Mouse (Mus musculus): ENCODE data around the gene Robo4.

Robo4 gene

DNA sequence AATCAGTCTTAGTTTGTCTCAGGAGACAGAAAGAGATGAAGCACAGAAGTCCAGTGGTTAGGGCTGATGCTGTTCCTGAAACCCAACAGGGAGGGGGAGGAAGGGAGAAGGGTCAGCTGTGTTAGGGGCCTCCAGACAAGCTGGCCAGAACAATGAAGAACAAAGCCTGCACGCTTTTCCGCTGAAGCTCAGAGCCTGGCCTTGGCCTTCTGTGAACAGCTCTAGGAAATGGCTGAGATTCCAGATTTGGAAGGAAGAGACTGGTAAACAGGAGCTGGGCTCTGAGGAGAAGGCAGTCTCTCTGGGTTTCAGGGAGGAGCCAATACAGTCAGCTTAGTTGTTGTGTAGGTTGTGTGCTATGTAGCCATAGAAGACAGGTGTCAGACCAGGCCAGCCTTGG lies 1.1 kb upstream of the Robo4 start:
- DNase-seq (ENCODE audit: extremely low read depth, insufficient read length, low spot score) = no peak

GRCm38 (mm10) chr9:37402501-37402900 lies 804 bp downstream of the Robo4 start:
- DNase-seq (ENCODE audit: extremely low read depth, insufficient read length, low spot score) = no peak

DNA sequence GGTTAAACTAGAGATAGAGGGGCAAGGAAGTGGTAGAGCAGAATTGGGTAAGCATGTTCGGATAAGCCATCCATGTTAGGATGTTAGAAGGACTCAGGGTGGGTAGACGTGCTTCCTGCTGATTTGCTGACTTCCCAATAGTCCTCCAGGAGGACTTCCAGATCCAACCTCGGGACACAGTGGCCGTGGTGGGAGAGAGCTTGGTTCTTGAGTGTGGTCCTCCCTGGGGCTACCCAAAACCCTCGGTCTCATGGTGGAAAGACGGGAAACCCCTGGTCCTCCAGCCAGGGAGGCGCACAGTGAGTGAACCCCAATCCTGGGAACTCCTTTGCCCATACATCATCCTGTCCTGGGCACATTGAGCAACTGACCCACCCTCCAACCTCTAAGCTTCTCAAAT lies 1.3 kb downstream of the Robo4 start:
- no peak for DNase-seq (ENCODE audit: extremely low read depth, insufficient read length, low spot score)

DNA sequence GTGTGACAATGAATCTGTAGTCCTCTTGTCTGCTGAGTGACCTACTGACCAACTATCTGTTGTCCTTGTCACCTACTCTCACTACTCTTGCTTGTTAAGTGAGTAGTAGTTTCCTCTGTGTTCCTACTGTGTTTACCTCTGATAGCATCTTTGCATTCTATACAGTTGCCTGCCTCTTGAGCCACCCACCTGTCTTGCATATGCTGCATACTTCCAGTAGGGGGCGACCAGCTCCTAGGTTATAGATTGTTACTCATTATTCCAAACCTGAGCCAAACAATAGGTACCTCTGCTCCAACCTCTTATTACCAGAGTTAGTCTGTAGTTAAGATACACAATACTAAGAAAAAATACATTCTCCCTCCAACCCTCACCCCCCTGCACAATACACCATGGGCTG lies 4.7 kb downstream of the Robo4 start:
- no peak for DNase-seq (ENCODE audit: extremely low read depth, insufficient read length, low spot score)

- DNase-seq (ENCODE audit: extremely low read depth, insufficient read length, low spot score) = no peak
These were observed 6.3 kb downstream of the Robo4 start for GRCm38 (mm10) chr9:37407850-37408502.

DNA sequence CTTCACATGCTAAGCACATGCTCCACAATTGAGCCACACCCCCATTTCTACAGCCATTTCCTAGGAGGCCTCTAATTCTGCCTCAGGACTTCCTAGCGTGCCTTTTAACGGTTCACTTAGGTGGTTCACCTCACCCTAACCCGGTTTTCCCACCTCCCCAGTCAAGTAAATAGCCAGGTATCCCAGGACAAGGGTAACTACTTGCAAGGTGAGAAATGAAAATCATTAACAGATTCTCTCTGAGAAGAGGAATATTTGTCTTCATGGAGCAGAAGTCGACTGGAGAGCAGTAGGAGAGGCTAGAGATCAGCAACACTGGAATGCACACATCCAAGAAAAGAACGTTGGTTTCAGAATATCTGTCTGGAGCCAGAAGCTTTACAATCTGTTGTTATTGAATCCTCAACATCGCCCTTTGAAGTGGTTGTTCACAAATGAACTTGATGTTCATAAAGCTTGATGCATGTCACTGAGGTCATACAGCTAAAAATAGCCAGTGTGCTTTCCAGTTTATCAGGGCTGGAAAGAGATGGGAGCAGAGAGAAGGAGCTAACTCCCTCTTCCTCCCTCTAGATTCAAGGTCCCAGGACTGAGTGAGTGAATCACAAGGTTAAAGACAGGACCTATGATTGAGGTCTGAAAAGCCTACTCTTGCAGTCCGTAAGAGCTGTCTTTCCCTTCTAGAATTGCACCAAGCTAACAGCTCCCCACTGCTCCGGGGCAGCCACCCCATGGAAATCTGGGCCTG lies 8.2 kb downstream of the Robo4 start:
- no peak for DNase-seq (ENCODE audit: extremely low read depth, insufficient read length, low spot score)

GRCm38 (mm10) chr9:37412989-37413388 lies 11.3 kb downstream of the Robo4 start:
- no peak for DNase-seq (ENCODE audit: extremely low read depth, insufficient read length, low spot score)

DNA sequence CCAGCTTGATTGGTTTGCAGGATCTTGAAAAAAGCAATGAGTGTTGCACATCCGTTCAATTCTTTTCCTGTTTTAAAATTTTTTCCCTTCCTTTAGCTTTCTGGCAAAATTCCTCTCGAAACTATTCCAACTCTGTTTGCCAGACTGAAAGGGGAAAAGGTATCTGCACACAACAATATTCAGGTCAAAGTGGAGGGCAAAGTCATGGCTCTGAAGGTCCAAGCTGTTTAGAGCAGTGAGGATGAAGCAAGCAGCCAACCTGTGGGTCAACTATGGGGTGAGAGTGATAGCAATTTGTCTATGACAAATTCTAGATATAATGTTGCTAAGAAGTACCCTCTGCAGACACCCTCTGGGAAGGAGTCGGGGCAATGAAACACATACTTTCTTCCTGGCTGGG lies 13.0 kb downstream of the Robo4 start:
- no peak for DNase-seq (ENCODE audit: extremely low read depth, insufficient read length, low spot score)

GRCm38 (mm10) chr9:37418791-37419190 lies 17.1 kb downstream of the Robo4 start:
- no peak for DNase-seq (ENCODE audit: extremely low read depth, insufficient read length, low spot score)

DNA sequence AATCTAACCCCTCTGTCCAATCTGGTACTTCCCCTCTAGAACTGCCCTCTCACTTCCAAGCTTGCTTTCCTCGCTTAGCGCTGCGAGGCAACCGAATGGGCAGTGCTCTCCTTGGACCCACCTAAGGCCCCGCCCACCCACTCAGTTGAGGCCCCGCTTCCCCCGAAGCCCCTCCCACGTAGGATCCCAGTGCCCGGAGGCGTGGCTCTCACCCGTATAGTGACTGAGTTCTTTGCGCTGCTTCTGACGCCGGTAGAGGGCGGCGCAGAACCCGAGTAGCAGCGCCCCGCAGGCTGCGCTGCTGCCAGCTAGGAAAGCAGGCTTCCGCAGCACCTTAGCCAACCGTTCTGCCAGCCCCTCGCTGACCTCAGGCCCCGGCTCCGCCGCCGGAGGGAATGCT lies 19.0 kb downstream of the Robo4 start:
- DNase-seq (ENCODE audit: extremely low read depth, insufficient read length, low spot score) = no peak

DNA sequence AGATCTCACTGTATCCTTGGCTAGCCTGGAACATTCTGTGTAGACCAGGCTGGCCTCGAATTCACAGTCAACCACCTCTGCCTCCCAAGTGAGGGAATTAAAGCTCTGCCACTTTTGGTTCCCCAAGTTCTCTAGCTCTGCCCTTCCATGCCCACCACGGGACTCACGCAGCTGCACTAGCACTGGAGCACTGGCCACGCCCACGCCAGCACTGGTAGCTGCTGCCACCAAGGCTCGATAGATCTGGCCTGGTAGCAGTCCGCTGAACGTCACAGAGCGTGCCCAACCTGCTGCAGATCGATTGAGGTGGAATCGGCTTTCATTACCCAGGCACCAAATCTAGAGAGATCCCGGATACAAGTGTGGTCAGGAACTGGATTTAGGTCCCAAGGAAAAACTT lies 19.5 kb downstream of the Robo4 start:
- no peak for DNase-seq (ENCODE audit: extremely low read depth, insufficient read length, low spot score)

- no peak for DNase-seq (ENCODE audit: extremely low read depth, insufficient read length, low spot score)
These were observed 27.6 kb downstream of the Robo4 start for GRCm38 (mm10) chr9:37429326-37429725.

DNA sequence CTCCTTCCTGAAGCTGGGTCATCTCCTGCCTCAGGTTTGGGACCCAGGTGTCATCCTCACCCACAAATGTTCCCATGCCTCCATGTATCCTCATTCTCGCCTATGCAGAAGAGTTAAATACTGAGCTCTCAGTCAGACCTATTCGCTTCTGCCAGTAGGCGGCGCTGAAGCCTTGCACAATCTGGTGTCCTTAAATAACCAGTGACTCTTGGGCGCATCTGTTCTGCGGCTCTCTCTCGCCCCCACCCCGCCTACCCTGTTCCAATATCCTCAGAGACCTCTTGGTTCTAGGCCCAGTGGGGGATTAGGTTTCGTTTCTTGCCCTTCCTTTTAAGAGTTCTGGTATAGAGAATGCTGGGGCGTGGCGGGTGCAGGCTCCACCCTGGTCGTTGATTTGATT lies 28.9 kb downstream of the Robo4 start:
- peak; percentile 37 for DNase-seq (ENCODE audit: extremely low read depth, insufficient read length, low spot score)

DNA sequence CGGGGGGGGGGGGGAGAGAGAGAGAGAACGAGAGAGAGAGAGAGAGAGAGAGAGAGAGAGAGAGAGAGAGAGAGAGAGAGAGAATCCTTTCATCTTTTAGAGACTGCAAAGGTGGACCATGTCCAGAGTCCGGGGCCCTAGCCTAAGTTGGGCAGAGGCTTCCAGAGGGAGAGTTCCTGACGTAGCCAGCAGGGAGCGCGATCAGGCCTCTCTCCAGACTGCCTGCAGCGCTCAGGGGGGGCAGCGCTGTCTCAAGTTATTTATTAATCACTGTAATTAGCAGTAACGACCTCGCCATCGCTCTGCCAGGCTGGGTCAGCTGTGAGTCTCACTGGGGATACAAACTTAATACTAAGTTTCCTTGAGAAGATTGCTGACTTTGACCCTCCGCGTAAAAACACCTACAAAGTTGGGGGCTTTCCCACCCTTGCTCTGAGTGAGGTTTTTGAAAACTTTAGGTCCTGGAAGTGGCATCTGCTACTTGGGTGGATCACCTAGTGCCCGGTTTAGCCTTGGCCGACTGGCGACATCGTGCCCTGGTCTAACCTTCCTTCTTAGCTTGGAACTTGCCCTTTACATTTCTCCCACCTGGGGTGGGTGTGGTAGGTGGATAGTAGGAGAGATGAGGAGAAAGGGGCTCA lies 30.4 kb downstream of the Robo4 start:
- DNase-seq (ENCODE audit: extremely low read depth, insufficient read length, low spot score) = no peak

- no peak for DNase-seq (ENCODE audit: extremely low read depth, insufficient read length, low spot score)
These were observed 31.2 kb downstream of the Robo4 start, which contains the start of gene Robo3 for GRCm38 (mm10) chr9:37432720-37433421. TSS of gene Robo3 (minus strand) at chr9:37433246.

DNA sequence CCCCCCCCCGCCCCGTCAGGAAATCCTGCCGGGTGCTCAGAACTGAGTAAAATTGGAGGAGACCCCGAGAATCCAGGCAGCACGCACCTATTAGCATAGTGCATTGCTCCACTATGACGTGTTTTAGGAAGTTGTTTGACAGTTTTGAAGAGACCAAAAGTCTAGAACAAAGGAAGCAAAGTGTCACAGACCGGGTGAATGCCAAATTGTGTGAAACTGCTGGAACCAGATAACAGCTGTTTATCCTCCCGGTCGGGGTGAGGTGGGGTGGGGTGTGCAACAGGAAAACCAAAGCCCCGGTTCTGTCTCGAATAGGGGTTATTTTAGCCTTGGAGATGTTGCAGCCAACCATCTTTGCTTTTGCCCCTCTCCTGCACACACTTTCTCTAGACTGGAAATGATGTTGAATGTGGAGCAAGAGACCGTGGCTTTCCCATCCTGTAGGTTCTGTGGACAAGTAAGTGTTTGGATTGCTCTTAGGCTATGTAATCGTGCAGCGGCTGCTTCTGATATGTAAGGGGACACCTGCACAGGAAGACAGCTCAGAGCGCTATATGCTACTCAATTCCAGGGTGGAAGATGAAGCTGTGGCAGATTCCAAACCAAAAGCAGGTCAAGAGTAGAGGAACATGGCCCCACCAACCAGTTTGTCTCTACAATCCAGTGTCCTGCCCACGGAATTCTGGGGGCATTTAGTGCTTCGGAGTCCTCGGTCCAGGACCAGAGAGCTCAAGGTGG lies 32.3 kb downstream of the Robo4 start:
- DNase-seq (ENCODE audit: extremely low read depth, insufficient read length, low spot score) = no peak

DNA sequence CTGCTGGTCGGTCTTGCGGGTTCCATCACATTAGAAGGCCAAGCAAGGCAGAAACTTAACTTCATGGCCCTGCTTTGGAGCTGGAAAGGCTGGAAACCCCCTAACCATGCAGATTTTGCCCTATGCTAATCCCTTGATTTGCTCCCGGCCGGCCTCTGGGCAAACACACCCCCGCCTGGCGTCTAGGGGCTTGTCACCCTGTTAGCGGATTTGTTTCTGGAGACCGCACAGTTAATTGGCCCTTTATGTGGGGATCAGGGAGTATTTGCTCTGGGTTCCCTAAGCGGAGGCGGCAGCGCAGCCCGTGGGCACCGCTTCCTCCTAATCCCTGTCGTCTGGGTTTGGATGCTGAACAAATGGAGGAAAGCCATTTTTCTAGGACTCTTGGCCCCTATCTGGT lies 33.2 kb downstream of the Robo4 start:
- DNase-seq (ENCODE audit: extremely low read depth, insufficient read length, low spot score) = no peak

DNA sequence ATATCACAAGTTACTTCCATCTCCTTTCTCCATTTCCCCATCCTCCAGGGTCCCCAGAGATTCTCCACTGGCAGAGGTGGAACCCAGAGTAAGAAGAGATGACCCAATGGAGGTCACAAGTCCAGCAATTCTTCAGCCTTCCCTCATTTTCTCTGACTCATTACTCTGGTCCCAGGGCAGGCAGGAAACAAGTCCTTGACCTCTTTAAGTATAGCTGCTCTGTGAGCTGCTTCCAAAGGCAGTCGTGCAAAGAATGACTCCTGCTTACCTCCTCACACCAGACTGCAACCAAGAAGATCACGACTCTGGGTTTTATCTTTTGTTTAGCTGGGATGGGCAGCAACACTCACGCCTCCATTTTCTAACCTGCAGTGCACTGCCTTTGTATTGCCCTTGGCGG lies 33.9 kb downstream of the Robo4 start:
- DNase-seq (ENCODE audit: extremely low read depth, insufficient read length, low spot score) = no peak

- DNase-seq (ENCODE audit: extremely low read depth, insufficient read length, low spot score) = no peak
These were observed 36.4 kb downstream of the Robo4 start for GRCm38 (mm10) chr9:37437772-37438735.

GRCm38 (mm10) chr9:37452401-37452800 lies 50.7 kb downstream of the Robo4 start:
- DNase-seq (ENCODE audit: extremely low read depth, insufficient read length, low spot score) = no peak
